Mouse (Mus musculus) forebrain, embryonic 14.5 days (tissue): ENCODE data around the gene Higd2a. TPM values are rescaled to one million over a fixed set of nuclear protein-coding genes. Genes with fewer than 3 reads are reported as not detected.
A peak's percentile ranks its signal among the peaks of the same experiment; 100 is the strongest.

Experiments used
- ATAC-seq: fragments of 200-750 bp; cut with Nextera tagmentation; 2 replicates; pipeline ENCODE4 v1.8.0; 2017; ENCODE audit warnings: mild to moderate bottlenecking, moderate library complexity
- DNase-seq: peaks from one replicate; pipeline ENCODE4 v3.0.0-alpha.2; 2015; ENCODE audit warnings: low spot score
- H3K27ac ChIP-seq: fragments of 300-500 bp; sonication (generic); 2 replicates; pipeline ENCODE4 v1.5.1; 2014; ENCODE audit warnings: low read depth, mild to moderate bottlenecking, control low read depth, low read length, moderate library complexity
- H3K27me3 ChIP-seq: fragments of 300-500 bp; sonication (generic); replicated peaks from 2 replicates; pipeline ENCODE4 v1.6.1; 2014; ENCODE audit warnings: low read length, control low read depth, mixed read lengths; ENCODE audit not compliant: control insufficient read depth, insufficient read depth
- H3K36me3 ChIP-seq: fragments of 300-500 bp; sonication (generic); 2 replicates; pipeline ENCODE4 v1.6.1; 2014; ENCODE audit warnings: low read length, control low read depth; ENCODE audit not compliant: control insufficient read depth, insufficient read depth
- H3K4me1 ChIP-seq: fragments of 300-500 bp; sonication (generic); 2 replicates; pipeline ENCODE4 v1.6.1; 2014; ENCODE audit warnings: antibody characterized with exemption, low read length, control low read depth; ENCODE audit not compliant: control insufficient read depth, insufficient read depth
- H3K4me2 ChIP-seq: fragments of 300-500 bp; sonication (generic); 2 replicates; pipeline ENCODE4 v1.6.1; 2014; ENCODE audit warnings: mild to moderate bottlenecking, control low read depth, low read length
- H3K4me3 ChIP-seq: fragments of 300-500 bp; sonication (generic); 2 replicates; pipeline ENCODE4 v1.5.1; 2014; ENCODE audit warnings: low read depth, low read length, control low read depth
- H3K9ac ChIP-seq: fragments of 300-500 bp; sonication (generic); 2 replicates; pipeline ENCODE4 v1.6.1; 2014; ENCODE audit warnings: mild to moderate bottlenecking, low read length, control low read depth, moderate library complexity
- H3K9me3 ChIP-seq: fragments of 300-500 bp; sonication (generic); replicated peaks from 2 replicates; pipeline ENCODE4 v1.6.1; 2016; ENCODE audit warnings: low read length, control low read depth, mixed read lengths; ENCODE audit not compliant: control insufficient read depth
- WGBS: fragments of 180-500 bp; shearing (Covaris S2); extraction: QIAGEN DNeasy Blood & Tissue Kit; methylation state at CpG from one replicate; pipeline ENCODE4 v1.1.7; 2014; 5-methylcytosine and 5-hydroxymethylcytosine counted together
- polyA plus RNA-seq: library from polyadenylated mRNA; unstranded; fragments of >200 nt; fragmentation: Nextera tagmentation; extraction: Ambion mirVana; gene quantifications from 2 replicates; pipeline ENCODE4 v1.2.1, GENCODE M21; 2014

Gene Higd2a
- 213 and 245 TPM in 2 replicates for polyA plus RNA-seq

- Histone ChIP-seq H3K4me3 (peak within 1 kb of the TSS; percentile 57), H3K27me3 (no peaks in the 10 kb centered on the region), H3K36me3 (peaks cover 24% of the 10 kb centered on the region), H3K27ac (peak within 1 kb of the TSS; percentile 74), H3K4me1 (peaks cover 6% of the 10 kb centered on the region), H3K4me2 (peak within 1 kb of the TSS; percentile 77), H3K9ac (peak within 1 kb of the TSS; percentile 79), H3K9me3 (no peaks in the 10 kb centered on the region)
- WGBS: under 1% methylated on average over 51 of the region's 51 CpGs
- ATAC-seq (peak; percentile 98), DNase-seq (peak; percentile 99)
Observed at GRCm38 (mm10) chr13:54589996-54590951, at the start of gene Higd2a, which contains the start of gene Nop16. Gene Higd2a (plus strand): TSS chr13:54590207. Gene Nop16 (minus strand): TSS chr13:54590090.

GRCm38 (mm10) chr13:54548036-54548435, 42.0 kb upstream of the Higd2a start:
- no peak for ATAC-seq

GRCm38 (mm10) chr13:54556176-54556575, 33.8 kb upstream of the Higd2a start:
- H3K36me3 ChIP-seq: peaks cover 96% of the 10 kb centered on the region
- ATAC-seq: no peak
- H3K4me1 ChIP-seq: no peaks in the 10 kb centered on the region
- no peak overlapping the region for H3K4me2 ChIP-seq
- WGBS: 96% methylated on average over 9 of the region's 9 CpGs
- H3K9me3 ChIP-seq: no peaks in the 10 kb centered on the region
- H3K4me3 ChIP-seq: no peak overlapping the region
- no peak overlapping the region for H3K9ac ChIP-seq
- DNase-seq: no peak
- H3K27ac ChIP-seq: no peak overlapping the region
- no peaks in the 10 kb centered on the region for H3K27me3 ChIP-seq

More at GRCm38 (mm10) chr13:54548036-54548435, 42.0 kb upstream of the Higd2a start:
- Histone ChIP-seq H3K36me3 (peaks cover 71% of the 10 kb centered on the region), H3K27me3 (no peaks in the 10 kb centered on the region), H3K4me3 (no peak overlapping the region), H3K4me1 (no peaks in the 10 kb centered on the region), H3K9ac (no peak overlapping the region), H3K4me2 (no peak overlapping the region), H3K9me3 (no peaks in the 10 kb centered on the region), H3K27ac (no peak overlapping the region)
- DNase-seq: no peak
- 89% methylated on average over 7 of the region's 7 CpGs for WGBS

- Histone ChIP-seq H3K9ac (no peak overlapping the region), H3K27me3 (no peaks in the 10 kb centered on the region), H3K36me3 (peaks cover 96% of the 10 kb centered on the region), H3K4me2 (no peak overlapping the region), H3K4me3 (no peak overlapping the region), H3K27ac (no peak overlapping the region), H3K4me1 (no peaks in the 10 kb centered on the region), H3K9me3 (no peaks in the 10 kb centered on the region)
- WGBS: 88% methylated on average over 3 of the region's 3 CpGs
- DNase-seq (peak; percentile 28), ATAC-seq (no peak)
Observed at GRCm38 (mm10) chr13:54556796-54557195, 33.2 kb upstream of the Higd2a start.

GRCm38 (mm10) chr13:54557652-54558051, 32.4 kb upstream of the Higd2a start:
- WGBS: 96% methylated on average over 1 of the region's 1 CpGs
- H3K4me1 ChIP-seq: no peaks in the 10 kb centered on the region
- no peak overlapping the region for H3K4me2 ChIP-seq
- no peak overlapping the region for H3K9ac ChIP-seq
- no peak for ATAC-seq
- H3K27me3 ChIP-seq: no peaks in the 10 kb centered on the region
- H3K9me3 ChIP-seq: no peaks in the 10 kb centered on the region
- peaks cover 96% of the 10 kb centered on the region for H3K36me3 ChIP-seq
- H3K4me3 ChIP-seq: no peak overlapping the region
- no peak for DNase-seq
- H3K27ac ChIP-seq: no peak overlapping the region

GRCm38 (mm10) chr13:54559656-54560055, 30.4 kb upstream of the Higd2a start:
- H3K4me3 ChIP-seq: no peak overlapping the region
- ATAC-seq: no peak
- H3K4me2 ChIP-seq: no peak overlapping the region
- H3K27ac ChIP-seq: no peak overlapping the region
- WGBS: 97% methylated on average over 2 of the region's 2 CpGs
- no peaks in the 10 kb centered on the region for H3K9me3 ChIP-seq
- H3K27me3 ChIP-seq: no peaks in the 10 kb centered on the region
- no peak overlapping the region for H3K9ac ChIP-seq
- DNase-seq: no peak
- H3K4me1 ChIP-seq: peaks cover 8% of the 10 kb centered on the region
- peaks cover 84% of the 10 kb centered on the region for H3K36me3 ChIP-seq

- Histone ChIP-seq H3K27me3 (no peaks in the 10 kb centered on the region), H3K27ac (no peak overlapping the region), H3K9ac (no peak overlapping the region), H3K36me3 (peaks cover 75% of the 10 kb centered on the region), H3K4me2 (no peak overlapping the region), H3K4me3 (no peak overlapping the region), H3K9me3 (no peaks in the 10 kb centered on the region), H3K4me1 (peaks cover 8% of the 10 kb centered on the region)
- ATAC-seq (no peak), DNase-seq (no peak)
- 94% methylated on average over 7 of the region's 7 CpGs for WGBS
Observed at GRCm38 (mm10) chr13:54560608-54561007, 29.4 kb upstream of the Higd2a start.

- Histone ChIP-seq H3K27me3 (no peaks in the 10 kb centered on the region), H3K27ac (no peak overlapping the region), H3K9me3 (no peaks in the 10 kb centered on the region), H3K4me1 (peaks cover 8% of the 10 kb centered on the region), H3K4me3 (no peak overlapping the region), H3K36me3 (peaks cover 57% of the 10 kb centered on the region), H3K9ac (no peak overlapping the region), H3K4me2 (no peak overlapping the region)
- no peak for ATAC-seq
- 83% methylated on average over 7 of the region's 7 CpGs for WGBS
- DNase-seq: no peak
Observed at GRCm38 (mm10) chr13:54562562-54562961, 27.4 kb upstream of the Higd2a start.
